Mouse (Mus musculus): Measurements from ENCODE around the gene Rbp1.

The Rbp1 gene

GRCm38 (mm10) chr9:98485815-98486214, 63.1 kb downstream of the Rbp1 start, which contains the start of gene Rbp2:
TSS of gene Rbp2 (plus strand) at chr9:98486115.
- in situ Hi-C loops (cut with MboI; ENCODE audit: unreplicated experiment in 2 of 2) = no loop called here

- in situ Hi-C loops (cut with MboI; ENCODE audit: unreplicated experiment in 2 of 2) = no loop called here
These were observed 64.5 kb downstream of the Rbp1 start for GRCm38 (mm10) chr9:98487273-98487672.

- in situ Hi-C loops (cut with MboI; ENCODE audit: unreplicated experiment in 2 of 2) = no loop called here
These were observed 66.8 kb downstream of the Rbp1 start for GRCm38 (mm10) chr9:98489532-98489931.

- in situ Hi-C loops (cut with MboI; ENCODE audit: unreplicated experiment in 2 of 2) = no loop called here
These were observed 67.4 kb downstream of the Rbp1 start for GRCm38 (mm10) chr9:98490128-98490527.

- in situ Hi-C loops (cut with MboI; ENCODE audit: unreplicated experiment in 2 of 2) = no loop called here
These were observed 68.3 kb downstream of the Rbp1 start for GRCm38 (mm10) chr9:98491071-98491470.

- in situ Hi-C loops (cut with MboI; ENCODE audit: unreplicated experiment in 2 of 2) = no loop called here
These were observed 69.5 kb downstream of the Rbp1 start for GRCm38 (mm10) chr9:98492212-98492611.

- in situ Hi-C loops (cut with MboI; ENCODE audit: unreplicated experiment in 2 of 2) = no loop called here
These were observed 70.1 kb downstream of the Rbp1 start for GRCm38 (mm10) chr9:98492821-98493220.

All from v-Abl transformed pro-B cells (cell line).